Mouse (Mus musculus) intestine, postnatal 0 days (tissue): ENCODE results near the gene Rab11b. TPM values are rescaled to one million over a fixed set of nuclear protein-coding genes. Genes with fewer than 3 reads are reported as not detected.

Experiments used
- ATAC-seq: fragments of 200-750 bp; cut with Nextera tagmentation; 2 replicates; pipeline ENCODE4 v1.8.0; 2017; ENCODE audit warnings: mild to moderate bottlenecking, moderate TSS enrichment, moderate library complexity
- H3K27ac ChIP-seq: fragments of 300-500 bp; sonication (generic); 2 replicates; pipeline ENCODE4 v1.5.1; 2014; ENCODE audit warnings: mild to moderate bottlenecking, low read depth, low read length, moderate library complexity
- H3K27me3 ChIP-seq: fragments of 300-500 bp; sonication (generic); replicated peaks from 2 replicates; pipeline ENCODE4 v1.6.1; 2014; ENCODE audit warnings: low read length, mixed read lengths; ENCODE audit not compliant: control insufficient read depth, insufficient read depth
- H3K36me3 ChIP-seq: fragments of 300-500 bp; sonication (generic); 2 replicates; pipeline ENCODE4 v1.6.1; 2014; ENCODE audit warnings: mild to moderate bottlenecking, moderate library complexity; ENCODE audit not compliant: control insufficient read depth, insufficient read depth
- H3K4me1 ChIP-seq: fragments of 300-500 bp; sonication (generic); replicated peaks from 2 replicates; pipeline ENCODE4 v1.6.1; 2014; ENCODE audit warnings: antibody characterized with exemption, low read length, mixed read lengths; ENCODE audit not compliant: control insufficient read depth, insufficient read depth
- H3K4me2 ChIP-seq: fragments of 300-500 bp; sonication (generic); replicated peaks from 2 replicates; pipeline ENCODE4 v1.6.1; 2014; ENCODE audit warnings: low read depth, mild to moderate bottlenecking, moderate library complexity
- H3K4me3 ChIP-seq: fragments of 300-500 bp; sonication (generic); 2 replicates; pipeline ENCODE4 v1.5.1; 2014; ENCODE audit warnings: low read depth, low read length
- H3K9ac ChIP-seq: fragments of 300-500 bp; sonication (generic); 2 replicates; pipeline ENCODE4 v1.6.1; 2014; ENCODE audit warnings: mild to moderate bottlenecking, low read depth, low read length
- H3K9me3 ChIP-seq: fragments of 300-500 bp; sonication (generic); 2 replicates; pipeline ENCODE4 v1.6.1; 2016; ENCODE audit warnings: mixed run types; ENCODE audit not compliant: control insufficient read depth
- CTCF ChIP-seq: sonication (generic); IDR thresholded peaks from 2 replicates; pipeline ENCODE4 v1.5.1; 2016; ENCODE audit warnings: low read depth, mild to moderate bottlenecking, control low read depth, antibody characterized with exemption, moderate library complexity
- WGBS: fragments of 180-500 bp; shearing (Covaris S2); extraction: QIAGEN DNeasy Blood & Tissue Kit; methylation state at CpG from one replicate; pipeline ENCODE4 v1.1.7; 2014; 5-methylcytosine and 5-hydroxymethylcytosine counted together
- polyA plus RNA-seq: library from polyadenylated mRNA; unstranded; fragments of >200 nt; fragmentation: Nextera tagmentation; extraction: Ambion mirVana; gene quantifications from 2 replicates; pipeline ENCODE4 v1.2.1, GENCODE M21; 2015

Gene Rab11b
- polyA plus RNA-seq, 1 experiment from 2014 or later = 157 TPM

DNA sequence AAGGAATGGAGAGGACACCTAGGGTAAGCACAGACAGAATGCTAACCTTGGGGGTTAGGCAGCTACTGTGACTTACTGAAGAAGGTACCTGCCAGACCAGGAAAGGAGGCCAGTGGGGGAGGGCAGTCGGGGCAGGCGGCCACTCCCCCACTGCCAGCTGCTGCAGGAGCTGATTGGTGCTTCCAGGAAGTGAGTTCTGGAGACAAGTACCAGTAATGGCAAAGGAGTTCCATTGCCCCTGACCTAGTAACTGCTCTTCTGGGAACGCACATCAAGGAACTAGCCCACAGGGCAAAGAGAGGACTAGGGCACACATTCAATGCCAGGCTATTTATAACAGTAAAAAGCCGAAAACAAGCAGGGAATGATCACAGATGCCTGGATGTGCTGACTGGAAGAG, 3.1 kb downstream of the Rab11b start:
- Histone ChIP-seq H3K27ac (no peak overlapping the region; the same call in 1 of the 2 replicates), H3K9ac (no peak overlapping the region; the same call in 1 of the 2 replicates), H3K4me1 (peaks cover 23% of the 10 kb centered on the region), H3K36me3 (peaks cover 4% of the 10 kb centered on the region), H3K4me2 (peak overlapping the region; percentile 17; the same call in 1 of the 2 replicates), H3K4me3 (no peak overlapping the region), H3K9me3 (no peaks in the 10 kb centered on the region), H3K27me3 (no peaks in the 10 kb centered on the region)
- TF ChIP-seq CTCF = no peak
- WGBS = 35% methylated on average over 4 of the region's 4 CpGs
- ATAC-seq = no peak

DNA sequence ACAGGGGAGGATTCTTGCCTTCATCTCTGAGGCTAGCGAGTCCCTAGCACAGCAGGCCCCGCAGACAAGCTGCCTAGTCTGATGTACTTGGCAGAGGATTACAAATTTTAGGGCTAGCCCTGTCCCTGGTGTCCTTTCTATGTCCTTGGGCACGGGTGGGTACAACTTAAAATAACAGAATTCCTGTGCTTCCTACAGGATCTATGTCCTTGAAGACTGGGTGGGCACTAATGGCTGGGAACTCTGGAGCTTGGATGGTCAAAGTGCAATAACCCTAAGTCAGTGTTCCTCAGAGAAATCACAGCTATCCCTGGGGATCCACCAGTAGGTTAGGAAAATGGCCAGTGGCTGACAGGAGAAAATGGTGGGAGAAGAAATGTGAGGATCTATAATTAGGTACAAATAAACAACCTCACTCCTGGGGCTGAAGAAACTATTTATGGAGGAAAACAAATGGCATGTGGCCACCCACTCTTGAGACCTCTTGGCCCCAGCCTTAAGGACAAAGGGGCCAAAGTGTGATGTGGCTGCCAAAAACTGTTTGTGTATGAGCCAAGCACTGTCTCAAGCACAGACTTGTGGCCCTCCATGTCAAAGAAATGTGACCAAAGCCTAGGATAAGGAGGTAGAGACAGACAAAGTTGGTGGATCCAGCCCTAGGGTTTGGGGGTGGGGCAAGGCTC, 4.1 kb downstream of the Rab11b start:
- no peak overlapping the region for H3K4me3 ChIP-seq
- no peak for ATAC-seq
- TF ChIP-seq CTCF = no peak
- H3K4me1 ChIP-seq = peaks cover 23% of the 10 kb centered on the region
- H3K27me3 ChIP-seq = no peaks in the 10 kb centered on the region
- WGBS = 78% methylated on average over 3 of the region's 3 CpGs
- no peak overlapping the region for H3K27ac ChIP-seq
- H3K9me3 ChIP-seq = no peaks in the 10 kb centered on the region
- peaks cover 4% of the 10 kb centered on the region for H3K36me3 ChIP-seq
- H3K4me2 ChIP-seq = no peak overlapping the region; the same call in 1 of the 2 replicates
- no peak overlapping the region for H3K9ac ChIP-seq

GRCm38 (mm10) chr17:33755418-33756107, 4.8 kb downstream of the Rab11b start:
- Histone ChIP-seq H3K27ac (no peak overlapping the region; the same call in 1 of the 2 replicates), H3K27me3 (no peaks in the 10 kb centered on the region), H3K36me3 (peaks cover 4% of the 10 kb centered on the region), H3K4me2 (no peak overlapping the region), H3K4me1 (peaks cover 23% of the 10 kb centered on the region), H3K9ac (no peak overlapping the region), H3K9me3 (no peaks in the 10 kb centered on the region), H3K4me3 (no peak overlapping the region)
- no peak for ATAC-seq
- 56% methylated on average over 10 of the region's 10 CpGs for WGBS
- no peak for TF ChIP-seq CTCF

GRCm38 (mm10) chr17:33754656-33755055, 5.7 kb downstream of the Rab11b start:
- no peaks in the 10 kb centered on the region for H3K9me3 ChIP-seq
- no peak overlapping the region for H3K27ac ChIP-seq
- no peak for ATAC-seq
- H3K36me3 ChIP-seq = peaks cover 4% of the 10 kb centered on the region
- H3K27me3 ChIP-seq = no peaks in the 10 kb centered on the region
- H3K9ac ChIP-seq = no peak overlapping the region
- 66% methylated on average over 1 of the region's 1 CpGs for WGBS
- no peak overlapping the region for H3K4me3 ChIP-seq
- TF ChIP-seq CTCF = 0 out of 2 replicates have a peak, but pooled peaks have one; percentile 14
- H3K4me2 ChIP-seq = no peak overlapping the region
- peaks cover 23% of the 10 kb centered on the region for H3K4me1 ChIP-seq

DNA sequence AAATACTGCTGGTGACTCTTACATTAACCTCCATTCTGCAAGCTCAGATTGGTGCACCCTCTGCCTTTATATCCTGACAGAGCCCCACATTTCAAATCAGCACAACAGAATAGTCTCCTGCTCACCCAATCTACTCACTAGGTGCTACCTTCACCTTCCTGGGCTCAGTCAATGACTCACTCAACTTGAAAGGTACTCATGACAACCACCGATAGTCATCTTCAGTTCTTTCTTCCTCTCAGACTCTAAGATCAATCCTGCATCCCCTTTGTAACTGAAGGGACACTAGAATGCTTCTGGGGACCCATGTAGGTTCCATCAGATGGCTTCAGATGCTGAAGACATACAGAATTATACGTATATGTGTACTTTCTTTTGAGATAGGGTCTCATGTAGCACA, 8.0 kb downstream of the Rab11b start:
- Histone ChIP-seq H3K9me3 (no peaks in the 10 kb centered on the region), H3K27me3 (no peaks in the 10 kb centered on the region), H3K9ac (no peak overlapping the region), H3K4me2 (no peak overlapping the region), H3K4me3 (no peak overlapping the region), H3K27ac (no peak overlapping the region), H3K36me3 (peaks cover 24% of the 10 kb centered on the region), H3K4me1 (peaks cover 11% of the 10 kb centered on the region; the same call in 1 of the 2 replicates)
- no peak for TF ChIP-seq CTCF
- ATAC-seq = no peak
- WGBS = 99% methylated on average over 2 of the region's 2 CpGs

GRCm38 (mm10) chr17:33751181-33751580, 9.1 kb downstream of the Rab11b start:
- no peak for ATAC-seq
- no peak overlapping the region for H3K27ac ChIP-seq
- H3K9ac ChIP-seq = no peak overlapping the region
- 0 out of 2 replicates have a peak, but pooled peaks cover under 1% of the 10 kb centered on the region for H3K4me1 ChIP-seq
- TF ChIP-seq CTCF = no peak
- peaks cover 27% of the 10 kb centered on the region for H3K36me3 ChIP-seq
- no peak overlapping the region for H3K4me2 ChIP-seq
- H3K9me3 ChIP-seq = no peaks in the 10 kb centered on the region
- no peak overlapping the region for H3K4me3 ChIP-seq
- no peaks in the 10 kb centered on the region for H3K27me3 ChIP-seq
